Mouse (Mus musculus): ENCODE results near the gene Fam78a.

GRCm38 (mm10) chr2:32057360-32057759 is 27.3 kb downstream of the Fam78a start:
- TF ChIP-seq CTCF (IDR thresholded peaks at IDR 0.05; ENCODE audit: borderline replicate concordance, control insufficient read depth, extremely low read depth, insufficient read depth, low read length, poor library complexity) (no peak), POLR2A (IDR thresholded peaks at IDR 0.05; ENCODE audit: control insufficient read depth, extremely low read depth, insufficient read depth, low read length, poor library complexity) (0 out of 2 replicates have a peak, but pooled peaks have one; percentile 21)
